Mouse (Mus musculus): ENCODE data around the gene Rfx4. TPM values are rescaled to one million over a fixed set of nuclear protein-coding genes. Genes with fewer than 3 reads are reported as not detected.

The Rfx4 gene
- total and polyA plus RNA-seq, 2 experiments: 1.8 to 5.1 TPM

GRCm38 (mm10) chr10:84774573-84774972, 18.7 kb downstream of the Rfx4 start:
- H3K27ac ChIP-seq (replicated peaks; ENCODE audit: insufficient read depth, low read depth, low read length): no peak overlapping the region
- WGBS: 73% methylated on average over 12 of the region's 12 CpGs
- H3K79me2 ChIP-seq (ENCODE audit: control insufficient read depth, insufficient read depth, low read length): no peaks in the 10 kb centered on the region
- TF ChIP-seq CTCF (IDR thresholded peaks at IDR 0.05; ENCODE audit: low read depth, low read length): no peak
- TF ChIP-seq POLR2A (IDR thresholded peaks at IDR 0.05; ENCODE audit: extremely low read depth, insufficient read depth, low read length): no peak
- H3K27me3 ChIP-seq (ENCODE audit: control insufficient read depth, insufficient read depth, low read length): no peaks in the 10 kb centered on the region
- no peaks in the 10 kb centered on the region for H3K36me3 ChIP-seq (ENCODE audit: control insufficient read depth, insufficient read depth, low read length)
- no peak overlapping the region for H3K9ac ChIP-seq (ENCODE audit: low read depth, low read length)
- no peak overlapping the region for H3K4me3 ChIP-seq (ENCODE audit: insufficient read depth, low read depth, low read length)
- no peaks in the 10 kb centered on the region for H3K4me1 ChIP-seq (ENCODE audit: control insufficient read depth, insufficient read depth, low read length)
- peak; percentile 30 for DNase-seq (ENCODE audit: extremely low read depth, low read depth, low spot score)

- TF ChIP-seq POLR2A (IDR thresholded peaks at IDR 0.05; ENCODE audit: extremely low read depth, insufficient read depth, low read length) (no peak), CTCF (IDR thresholded peaks at IDR 0.05; ENCODE audit: low read depth, low read length) (no peak)
- Histone ChIP-seq H3K36me3 (ENCODE audit: control insufficient read depth, insufficient read depth, low read length) (no peaks in the 10 kb centered on the region), H3K27me3 (ENCODE audit: control insufficient read depth, insufficient read depth, low read length) (no peaks in the 10 kb centered on the region), H3K9ac (ENCODE audit: low read depth, low read length) (no peak overlapping the region), H3K4me3 (ENCODE audit: insufficient read depth, low read depth, low read length) (no peak overlapping the region), H3K79me2 (ENCODE audit: control insufficient read depth, insufficient read depth, low read length) (no peaks in the 10 kb centered on the region), H3K4me1 (ENCODE audit: control insufficient read depth, insufficient read depth, low read length) (no peaks in the 10 kb centered on the region), H3K27ac (replicated peaks; ENCODE audit: insufficient read depth, low read depth, low read length) (no peak overlapping the region)
- WGBS: 74% methylated on average over 5 of the region's 5 CpGs
- DNase-seq (ENCODE audit: extremely low read depth, low read depth, low spot score): no peak
Observed at GRCm38 (mm10) chr10:84777109-84777508, 21.2 kb downstream of the Rfx4 start.

- WGBS: 79% methylated on average over 7 of the region's 7 CpGs
- Histone ChIP-seq H3K27ac (replicated peaks; ENCODE audit: insufficient read depth, low read depth, low read length) (no peak overlapping the region), H3K4me1 (ENCODE audit: control insufficient read depth, insufficient read depth, low read length) (no peaks in the 10 kb centered on the region), H3K4me3 (ENCODE audit: insufficient read depth, low read depth, low read length) (no peak overlapping the region), H3K36me3 (ENCODE audit: control insufficient read depth, insufficient read depth, low read length) (no peaks in the 10 kb centered on the region), H3K79me2 (ENCODE audit: control insufficient read depth, insufficient read depth, low read length) (no peaks in the 10 kb centered on the region), H3K27me3 (ENCODE audit: control insufficient read depth, insufficient read depth, low read length) (no peaks in the 10 kb centered on the region), H3K9ac (ENCODE audit: low read depth, low read length) (no peak overlapping the region)
- TF ChIP-seq POLR2A (IDR thresholded peaks at IDR 0.05; ENCODE audit: extremely low read depth, insufficient read depth, low read length) (no peak), CTCF (IDR thresholded peaks at IDR 0.05; ENCODE audit: low read depth, low read length) (no peak)
- no peak for DNase-seq (ENCODE audit: extremely low read depth, low read depth, low spot score)
Observed at GRCm38 (mm10) chr10:84777974-84778373, 22.1 kb downstream of the Rfx4 start.

- DNase-seq (ENCODE audit: extremely low read depth, low read depth, low spot score): no peak
- Histone ChIP-seq H3K36me3 (ENCODE audit: control insufficient read depth, insufficient read depth, low read length) (no peaks in the 10 kb centered on the region), H3K27me3 (ENCODE audit: control insufficient read depth, insufficient read depth, low read length) (no peaks in the 10 kb centered on the region), H3K9ac (ENCODE audit: low read depth, low read length) (no peak overlapping the region), H3K4me1 (ENCODE audit: control insufficient read depth, insufficient read depth, low read length) (no peaks in the 10 kb centered on the region), H3K27ac (replicated peaks; ENCODE audit: insufficient read depth, low read depth, low read length) (no peak overlapping the region), H3K79me2 (ENCODE audit: control insufficient read depth, insufficient read depth, low read length) (no peaks in the 10 kb centered on the region), H3K4me3 (ENCODE audit: insufficient read depth, low read depth, low read length) (no peak overlapping the region)
- TF ChIP-seq POLR2A (IDR thresholded peaks at IDR 0.05; ENCODE audit: extremely low read depth, insufficient read depth, low read length) (no peak), CTCF (IDR thresholded peaks at IDR 0.05; ENCODE audit: low read depth, low read length) (no peak)
- WGBS: 78% methylated on average over 4 of the region's 4 CpGs
Observed at GRCm38 (mm10) chr10:84780828-84781227, 25.0 kb downstream of the Rfx4 start.

- Histone ChIP-seq H3K36me3 (ENCODE audit: control insufficient read depth, insufficient read depth, low read length) (no peaks in the 10 kb centered on the region), H3K79me2 (ENCODE audit: control insufficient read depth, insufficient read depth, low read length) (no peaks in the 10 kb centered on the region), H3K9ac (ENCODE audit: low read depth, low read length) (no peak overlapping the region), H3K27ac (replicated peaks; ENCODE audit: insufficient read depth, low read depth, low read length) (no peak overlapping the region), H3K4me3 (ENCODE audit: insufficient read depth, low read depth, low read length) (no peak overlapping the region), H3K4me1 (ENCODE audit: control insufficient read depth, insufficient read depth, low read length) (no peaks in the 10 kb centered on the region), H3K27me3 (ENCODE audit: control insufficient read depth, insufficient read depth, low read length) (no peaks in the 10 kb centered on the region)
- no peak for DNase-seq (ENCODE audit: extremely low read depth, low read depth, low spot score)
- 48% methylated on average over 4 of the region's 4 CpGs for WGBS
- TF ChIP-seq POLR2A (IDR thresholded peaks at IDR 0.05; ENCODE audit: extremely low read depth, insufficient read depth, low read length): no peak
- no peak for TF ChIP-seq CTCF (IDR thresholded peaks at IDR 0.05; ENCODE audit: low read depth, low read length)
Observed at GRCm38 (mm10) chr10:84785339-84785738, 29.5 kb downstream of the Rfx4 start.

- Histone ChIP-seq H3K79me2 (ENCODE audit: control insufficient read depth, insufficient read depth, low read length) (no peaks in the 10 kb centered on the region), H3K9ac (ENCODE audit: low read depth, low read length) (no peak overlapping the region), H3K36me3 (ENCODE audit: control insufficient read depth, insufficient read depth, low read length) (no peaks in the 10 kb centered on the region), H3K4me1 (ENCODE audit: control insufficient read depth, insufficient read depth, low read length) (no peaks in the 10 kb centered on the region), H3K27me3 (ENCODE audit: control insufficient read depth, insufficient read depth, low read length) (no peaks in the 10 kb centered on the region), H3K27ac (replicated peaks; ENCODE audit: insufficient read depth, low read depth, low read length) (no peak overlapping the region), H3K4me3 (ENCODE audit: insufficient read depth, low read depth, low read length) (no peak overlapping the region)
- TF ChIP-seq POLR2A (IDR thresholded peaks at IDR 0.05; ENCODE audit: extremely low read depth, insufficient read depth, low read length) (no peak), CTCF (IDR thresholded peaks at IDR 0.05; ENCODE audit: low read depth, low read length) (no peak)
- 81% methylated on average over 8 of the region's 8 CpGs for WGBS
- DNase-seq (ENCODE audit: extremely low read depth, low read depth, low spot score): no peak
Observed at GRCm38 (mm10) chr10:84790323-84790722, 34.5 kb downstream of the Rfx4 start.

All from liver, adult 2 months (tissue).